Mouse (Mus musculus) right cerebral cortex, adult 2 months (tissue): ENCODE measurements around the gene Afap1.
A peak's percentile ranks its signal among the peaks of the same experiment; 100 is the strongest.

ENCODE experiments used
- DNase-seq, 2 experiments: peaks; one replicate each; pipeline ENCODE4 v3.0.0; 2021 to 2022; ENCODE audit warnings: low spot score in 2 of 2

The Afap1 gene

GRCm38 (mm10) chr5:35933059-35933458 is 39.9 kb downstream of the Afap1 start:
- DNase-seq = no peak

DNA sequence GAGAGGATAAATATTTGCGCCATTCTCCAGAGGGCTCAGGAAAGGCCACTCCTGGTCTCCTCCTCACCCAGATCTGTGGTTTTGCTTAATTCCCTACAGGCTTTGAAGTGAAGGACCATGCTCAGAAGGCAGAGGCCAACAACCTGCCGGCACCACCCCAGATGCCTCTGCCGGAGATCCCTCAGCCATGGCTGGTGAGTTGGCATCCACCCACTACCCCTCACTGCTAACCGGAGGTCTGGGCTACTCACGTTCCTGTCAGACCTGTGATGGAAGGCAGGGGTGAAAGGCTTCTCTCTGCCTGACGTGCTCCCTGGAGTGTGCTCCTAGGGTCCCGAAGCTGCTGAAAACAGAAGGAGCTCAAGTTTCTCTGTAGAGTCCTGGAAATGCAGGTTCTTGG is 42.8 kb downstream of the Afap1 start:
- DNase-seq = no peak

- DNase-seq = no peak
Observed at GRCm38 (mm10) chr5:35938249-35939223, 45.4 kb downstream of the Afap1 start.

DNA sequence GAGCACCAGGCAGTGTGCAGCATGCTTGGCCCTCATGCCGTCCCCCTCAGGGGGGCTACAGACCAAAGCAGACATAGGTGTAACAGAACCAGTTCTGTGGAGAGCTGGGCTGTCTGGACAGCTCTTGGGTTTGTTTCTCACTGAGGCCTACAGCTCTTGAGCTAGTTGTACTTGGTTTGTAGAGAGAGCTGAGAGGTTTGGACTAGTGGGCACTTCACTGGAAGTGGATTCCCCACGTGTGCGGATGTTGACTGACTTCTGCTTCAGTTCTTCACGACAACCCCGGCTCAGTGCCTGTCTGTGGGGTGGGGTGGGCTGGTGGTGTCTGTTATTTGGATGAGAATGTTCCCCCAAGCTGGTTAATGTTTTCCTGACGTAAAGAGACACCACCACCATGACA is 46.8 kb downstream of the Afap1 start:
- no peak for DNase-seq

DNA sequence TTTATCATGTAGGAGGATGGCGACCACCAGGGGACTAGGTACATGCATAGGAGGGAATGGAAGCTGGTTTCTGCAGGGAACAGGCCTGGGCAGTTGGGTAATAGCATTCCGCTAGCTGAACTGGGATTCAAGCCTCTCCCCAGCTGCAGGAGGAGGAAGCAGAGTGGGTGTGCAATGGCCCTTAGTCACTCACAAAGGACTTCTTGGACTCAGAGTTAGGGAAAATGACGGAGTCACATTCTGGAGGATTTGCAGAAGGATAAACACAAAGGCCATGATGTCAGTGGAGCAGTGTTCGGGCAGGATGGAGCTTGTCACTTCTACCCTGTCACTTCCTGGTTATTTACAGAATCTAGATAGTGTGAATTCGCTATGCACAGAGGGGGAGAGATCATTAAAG is 50.4 kb downstream of the Afap1 start:
- DNase-seq = no peak

DNA sequence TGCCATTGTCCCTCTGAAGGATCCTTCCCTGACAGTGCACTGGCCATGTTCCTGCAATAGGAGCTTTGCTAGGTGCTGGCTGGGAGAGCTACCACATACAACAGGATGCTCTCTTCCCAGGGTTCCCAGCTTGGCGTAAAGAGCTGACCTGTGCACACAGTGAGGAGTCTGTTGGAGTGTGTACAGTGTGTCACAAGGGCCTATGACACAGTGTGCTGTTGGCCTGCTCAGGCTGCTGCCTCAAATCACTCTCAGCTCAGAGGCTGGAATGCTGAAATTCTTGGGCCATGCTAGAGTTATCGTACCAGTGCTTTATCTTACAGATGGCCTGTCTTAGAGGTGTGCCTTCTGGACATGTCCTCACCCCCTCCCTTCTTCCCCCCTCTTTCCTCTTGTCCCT is 53.7 kb downstream of the Afap1 start:
- DNase-seq = no peak

GRCm38 (mm10) chr5:35947427-35947826 is 54.3 kb downstream of the Afap1 start:
- DNase-seq = no peak

GRCm38 (mm10) chr5:35948225-35948975 is 55.3 kb downstream of the Afap1 start:
- DNase-seq = no peak

- no peak for DNase-seq
Observed at GRCm38 (mm10) chr5:35949061-35949460, 55.9 kb downstream of the Afap1 start.

- DNase-seq = no peak
Observed at GRCm38 (mm10) chr5:35950504-35950903, 57.4 kb downstream of the Afap1 start.

DNA sequence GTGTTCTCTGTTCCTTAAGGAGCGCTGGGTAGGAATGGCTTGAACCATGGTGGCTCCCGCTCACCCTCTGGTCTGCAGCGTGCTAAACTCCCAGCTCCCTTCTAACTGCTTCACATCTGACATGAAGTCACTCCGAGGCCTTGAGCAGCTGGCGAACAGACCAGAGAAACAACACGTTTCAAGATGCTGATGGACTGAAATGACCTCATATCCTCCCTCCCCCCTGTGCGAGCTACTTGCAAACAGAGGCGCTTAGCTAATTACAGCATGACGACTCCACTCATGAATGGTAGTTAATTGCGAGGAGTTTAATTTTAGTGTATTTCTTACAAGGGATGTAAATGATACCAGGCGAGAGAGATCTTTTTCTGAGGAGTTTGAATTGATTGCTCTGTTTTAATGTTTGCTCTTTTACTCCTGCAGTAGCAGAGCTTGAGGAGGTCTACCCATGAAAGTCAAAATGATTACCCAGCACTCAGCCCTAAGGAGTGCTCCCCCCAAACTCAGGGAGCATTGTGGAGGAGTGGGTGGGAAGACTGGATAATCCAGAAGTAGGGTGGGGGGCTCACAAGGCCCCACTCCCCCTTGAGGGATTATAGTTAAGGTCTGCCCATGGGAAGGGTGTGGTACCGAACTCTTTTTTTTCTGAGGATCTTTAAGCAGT is 61.1 kb downstream of the Afap1 start:
- peak in 1 of 2 experiments; percentile 24 for DNase-seq

DNA sequence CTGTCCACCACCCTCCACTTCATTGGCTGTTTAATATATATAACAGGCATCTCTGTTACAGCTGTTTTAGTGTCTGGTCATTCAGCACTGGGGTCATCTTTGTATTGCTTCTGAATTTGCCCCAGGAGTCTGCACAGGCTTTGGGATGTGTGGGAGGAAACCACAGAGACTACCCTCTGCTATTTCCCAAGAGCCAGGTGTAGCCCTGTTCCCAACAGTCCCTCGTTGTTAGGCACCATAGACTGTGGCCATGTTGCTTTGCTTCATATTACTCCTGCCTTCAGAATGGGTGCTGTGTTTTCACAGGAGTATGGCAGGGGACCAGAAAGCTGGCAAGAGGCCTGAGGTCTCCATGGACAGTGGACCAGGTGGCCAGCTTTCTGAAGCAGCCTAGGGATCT is 63.1 kb downstream of the Afap1 start:
- DNase-seq = no peak

- no peak for DNase-seq
Observed at GRCm38 (mm10) chr5:35958681-35959080, 65.6 kb downstream of the Afap1 start.

GRCm38 (mm10) chr5:35960168-35960567 is 67.0 kb downstream of the Afap1 start:
- no peak for DNase-seq

DNA sequence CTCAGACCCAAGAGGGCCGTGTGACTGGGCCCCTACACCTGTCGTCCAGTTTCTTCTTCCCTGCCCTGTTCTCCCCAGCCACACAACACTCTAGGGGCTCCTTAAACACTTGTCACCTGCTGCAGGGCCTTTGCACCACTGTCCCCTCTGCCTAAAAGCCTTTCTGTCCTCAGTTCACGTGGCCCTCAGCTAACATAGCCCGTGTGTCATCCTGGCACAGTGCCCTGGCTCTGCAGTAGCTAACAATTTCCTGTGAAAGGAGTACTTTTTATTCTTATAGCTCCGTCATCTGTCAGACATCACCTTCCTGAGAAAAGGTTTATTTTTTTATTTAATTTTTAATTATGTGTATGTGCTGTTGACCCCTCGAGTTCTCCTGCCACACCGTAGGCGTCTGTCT is 68.2 kb downstream of the Afap1 start:
- no peak for DNase-seq

GRCm38 (mm10) chr5:35963635-35964034 is 70.5 kb downstream of the Afap1 start:
- no peak for DNase-seq

DNA sequence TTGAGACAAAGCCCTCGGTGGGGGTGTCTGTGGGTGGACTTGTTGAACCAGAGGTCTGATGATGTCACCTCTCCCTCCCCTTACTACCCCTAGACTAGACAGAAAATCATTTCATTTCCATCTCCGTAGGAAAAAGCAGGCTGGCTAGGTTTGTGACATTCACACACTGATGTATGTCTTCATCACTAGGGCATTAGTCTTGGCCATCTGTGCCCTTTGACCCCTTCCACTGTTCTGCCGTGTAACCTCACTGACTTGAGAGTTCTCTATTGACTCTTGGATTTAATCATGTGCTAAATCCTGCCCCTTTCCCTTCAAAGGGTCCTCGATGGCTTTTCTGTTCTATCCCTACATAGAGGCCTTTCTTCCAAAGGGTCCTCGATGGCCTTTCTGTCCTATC is 71.9 kb downstream of the Afap1 start:
- no peak for DNase-seq

DNA sequence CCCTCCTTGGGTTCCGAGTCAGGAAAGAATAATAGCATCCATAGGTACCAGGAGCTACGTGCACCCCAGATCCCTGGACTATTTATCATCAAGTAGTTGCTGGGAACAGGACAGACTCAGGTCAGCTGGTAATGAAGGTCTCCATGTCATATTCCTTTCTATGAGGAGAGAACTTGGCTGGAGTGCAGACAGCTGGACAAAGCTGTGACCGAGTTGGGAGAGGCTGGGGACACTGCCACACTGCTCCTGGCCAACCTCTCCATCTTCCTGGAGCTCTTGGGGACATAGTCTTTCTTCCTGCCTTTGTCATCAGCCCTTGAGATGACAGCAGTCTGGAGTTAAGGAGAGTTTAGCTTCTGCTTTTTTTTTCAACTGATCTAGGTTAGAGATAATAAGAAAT is 76.7 kb downstream of the Afap1 start:
- DNase-seq = no peak

DNA sequence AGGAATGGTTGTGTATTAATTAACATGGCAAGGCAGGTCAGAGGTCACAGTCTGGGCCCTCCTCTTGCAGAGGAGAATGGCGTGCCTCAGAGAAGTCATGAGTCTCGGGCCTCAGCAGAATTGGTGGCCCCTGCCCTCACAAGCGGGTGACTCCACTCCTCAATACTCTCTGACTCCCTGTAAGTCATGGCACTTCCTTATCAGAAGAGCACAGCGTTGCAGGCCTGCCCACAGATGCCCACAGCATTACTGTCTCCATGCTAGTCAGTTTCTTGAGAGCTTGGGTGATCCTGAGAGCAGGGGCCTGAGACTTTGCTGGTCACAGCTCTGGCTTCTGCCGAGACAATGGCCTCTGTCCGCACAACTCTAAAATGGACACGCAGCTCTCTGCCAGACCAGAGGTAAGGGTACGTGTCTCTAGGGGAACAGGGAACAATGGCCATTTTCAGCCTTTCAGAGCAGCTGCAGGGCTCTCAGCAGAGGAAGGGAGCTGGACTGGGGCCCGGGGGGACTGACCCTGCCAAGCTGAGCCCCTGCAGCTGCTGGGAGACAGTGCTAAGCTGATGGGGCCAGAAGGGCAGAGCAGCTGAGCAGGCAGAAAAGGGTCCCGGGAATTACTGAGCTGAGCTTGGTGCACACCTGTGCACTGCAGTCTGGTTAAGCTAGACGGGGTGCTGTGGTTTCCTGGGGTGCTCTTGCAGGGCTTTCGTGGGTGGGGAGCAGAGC is 77.4 kb downstream of the Afap1 start:
- DNase-seq = no peak

- peak; percentile 51 to 61 for DNase-seq
Observed at GRCm38 (mm10) chr5:35971841-35972578, 78.9 kb downstream of the Afap1 start.

DNA sequence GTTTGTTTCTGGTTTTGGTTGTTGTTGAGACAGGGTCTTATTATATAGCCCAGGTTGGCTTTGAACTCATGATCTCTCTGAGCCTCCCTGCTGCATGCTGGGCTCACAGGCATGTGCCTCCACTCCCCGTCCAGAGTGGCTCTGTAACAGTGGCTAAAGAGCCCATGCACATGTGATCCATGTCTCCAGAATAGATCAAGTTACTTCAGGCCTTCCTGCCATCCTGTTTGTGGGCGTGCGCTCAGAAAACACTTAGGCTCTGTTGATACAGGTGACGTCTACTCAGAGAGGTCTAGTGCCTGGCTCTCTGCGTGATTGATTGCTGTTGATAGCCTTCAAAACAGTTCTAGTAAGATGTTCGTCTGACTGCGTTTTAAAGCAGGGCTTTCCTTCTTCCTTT is 79.6 kb downstream of the Afap1 start:
- no peak for DNase-seq
